Mouse (Mus musculus): ENCODE data around the gene Ist1. TPM values are rescaled to one million over a fixed set of nuclear protein-coding genes. Genes with fewer than 3 reads are reported as not detected.

Gene Ist1
- polyA plus RNA-seq, 1 experiment from 2014 or later = 140 TPM

DNA sequence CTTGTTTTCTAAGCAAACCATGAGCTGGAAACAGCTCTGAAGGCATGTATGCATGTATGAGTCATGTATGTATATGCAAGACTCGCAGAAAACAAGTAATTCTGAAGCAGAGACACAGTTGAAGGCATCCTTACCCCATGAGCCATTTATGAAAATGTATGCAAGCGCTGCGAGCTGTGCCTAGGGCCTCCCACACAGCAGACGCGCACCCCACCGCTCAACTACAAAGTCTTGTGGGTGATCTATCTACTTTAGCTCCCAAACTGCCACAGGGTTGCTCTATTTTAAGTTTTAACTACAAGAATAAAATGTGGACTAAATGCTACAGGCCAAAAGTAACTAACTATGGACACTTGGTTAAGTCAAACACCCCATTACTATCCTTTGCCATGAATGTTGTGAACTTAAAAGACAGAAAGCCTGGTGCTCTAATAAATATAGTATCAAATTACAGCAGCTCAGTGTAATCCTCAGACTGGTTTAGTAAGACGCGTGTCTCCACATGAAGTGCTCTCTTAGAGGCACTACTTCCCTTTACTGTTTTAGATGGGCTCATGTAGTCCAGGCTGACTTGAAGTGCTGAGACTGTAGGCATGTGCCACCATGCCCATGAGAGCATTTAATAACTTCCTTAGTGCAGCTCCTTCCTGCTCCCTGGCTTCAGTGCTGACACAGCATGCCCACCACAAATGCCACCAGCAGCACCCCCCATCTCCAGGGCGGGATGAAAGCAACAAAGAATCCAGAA, 17.0 kb downstream of the Ist1 start:
- H3K9ac ChIP-seq = no peak overlapping the region
- WGBS = 93% methylated on average over 9 of the region's 9 CpGs
- H3K9me3 ChIP-seq = no peaks in the 10 kb centered on the region
- no peaks in the 10 kb centered on the region for H3K4me1 ChIP-seq
- no peaks in the 10 kb centered on the region for H3K27me3 ChIP-seq
- no peak overlapping the region for H3K4me3 ChIP-seq
- ATAC-seq (ENCODE audit: borderline replicate concordance, extremely low read depth, low FRiP score, low TSS enrichment) = no peak
- peaks cover 91% of the 10 kb centered on the region for H3K36me3 ChIP-seq
- H3K4me2 ChIP-seq = no peak overlapping the region
- H3K27ac ChIP-seq = no peak overlapping the region

DNA sequence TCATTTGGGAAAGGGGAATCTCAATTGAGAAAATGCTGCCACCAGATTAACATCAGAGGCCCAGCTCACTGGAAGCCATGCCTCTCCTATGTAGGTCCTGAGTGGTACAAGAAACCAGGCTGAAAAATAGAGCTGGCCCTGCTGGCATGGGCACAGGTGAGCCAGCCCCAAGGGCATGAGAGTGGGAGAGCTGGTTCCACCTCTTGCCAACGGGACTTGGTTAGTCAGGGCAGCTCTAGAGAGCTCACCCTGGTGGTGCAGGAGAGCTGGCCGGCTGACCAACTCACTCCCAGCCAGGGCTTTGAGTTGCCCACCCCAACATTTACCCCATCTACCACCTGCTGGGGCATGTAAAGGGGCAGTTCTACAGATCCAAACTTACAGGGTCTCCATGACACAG, 19.5 kb downstream of the Ist1 start:
- whole genome bisulfite sequencing = 87% methylated on average over 2 of the region's 2 CpGs
- ATAC-seq (ENCODE audit: borderline replicate concordance, extremely low read depth, low FRiP score, low TSS enrichment) = no peak
- Histone ChIP-seq H3K9me3 (no peaks in the 10 kb centered on the region), H3K4me1 (no peaks in the 10 kb centered on the region), H3K4me2 (no peak overlapping the region), H3K27ac (no peak overlapping the region), H3K27me3 (no peaks in the 10 kb centered on the region), H3K4me3 (no peak overlapping the region), H3K9ac (no peak overlapping the region), H3K36me3 (peaks cover 91% of the 10 kb centered on the region)

DNA sequence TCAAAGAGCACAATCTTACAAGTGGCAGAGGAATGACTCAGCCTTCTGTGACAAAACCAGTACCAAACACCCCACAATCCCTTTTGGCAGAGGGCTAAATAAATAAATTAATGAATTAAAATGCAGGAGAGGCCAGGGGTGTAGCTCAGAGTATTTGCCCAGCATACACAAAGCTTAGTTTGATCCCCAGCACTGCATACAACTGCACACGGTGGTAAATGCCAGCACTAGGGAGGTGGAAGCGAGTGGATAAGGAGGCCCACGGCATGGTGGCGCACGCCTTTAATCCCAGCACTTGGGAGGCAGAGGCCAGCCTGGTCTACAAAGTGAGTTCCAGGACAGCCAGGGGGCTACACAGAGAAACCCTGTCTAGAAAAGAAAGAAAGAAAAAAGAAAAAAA, 20.4 kb downstream of the Ist1 start:
- Histone ChIP-seq H3K36me3 (peaks cover 83% of the 10 kb centered on the region), H3K4me1 (no peaks in the 10 kb centered on the region), H3K4me2 (no peak overlapping the region), H3K9me3 (no peaks in the 10 kb centered on the region), H3K27ac (no peak overlapping the region), H3K9ac (no peak overlapping the region), H3K4me3 (no peak overlapping the region), H3K27me3 (no peaks in the 10 kb centered on the region)
- ATAC-seq (ENCODE audit: borderline replicate concordance, extremely low read depth, low FRiP score, low TSS enrichment) = no peak
- 93% methylated on average over 5 of the region's 5 CpGs for WGBS

DNA sequence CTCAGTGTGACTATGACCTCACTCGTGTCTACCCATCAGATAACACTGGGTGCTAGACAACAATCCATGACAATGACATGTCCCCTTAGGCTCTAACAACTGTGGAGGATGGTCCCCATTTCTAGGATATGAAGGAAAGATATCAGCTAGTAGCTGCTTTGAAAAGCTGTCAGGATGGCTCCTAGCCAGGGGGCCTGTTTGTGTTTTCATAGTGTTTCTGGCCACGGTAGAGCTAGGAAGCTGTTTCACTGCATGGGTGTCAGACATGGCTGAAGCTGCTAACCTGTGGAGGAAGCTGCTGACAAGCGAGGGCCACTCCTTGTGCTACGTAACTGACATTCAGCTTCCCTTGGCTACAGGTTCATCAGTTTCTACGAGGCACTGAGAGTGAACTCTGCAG, 26.4 kb downstream of the Ist1 start:
- Histone ChIP-seq H3K36me3 (peaks cover 24% of the 10 kb centered on the region), H3K4me1 (no peaks in the 10 kb centered on the region), H3K4me3 (no peak overlapping the region), H3K27me3 (no peaks in the 10 kb centered on the region), H3K27ac (no peak overlapping the region), H3K9me3 (no peaks in the 10 kb centered on the region), H3K4me2 (no peak overlapping the region), H3K9ac (no peak overlapping the region)
- WGBS = 76% methylated on average over 5 of the region's 5 CpGs
- ATAC-seq (ENCODE audit: borderline replicate concordance, extremely low read depth, low FRiP score, low TSS enrichment) = no peak

DNA sequence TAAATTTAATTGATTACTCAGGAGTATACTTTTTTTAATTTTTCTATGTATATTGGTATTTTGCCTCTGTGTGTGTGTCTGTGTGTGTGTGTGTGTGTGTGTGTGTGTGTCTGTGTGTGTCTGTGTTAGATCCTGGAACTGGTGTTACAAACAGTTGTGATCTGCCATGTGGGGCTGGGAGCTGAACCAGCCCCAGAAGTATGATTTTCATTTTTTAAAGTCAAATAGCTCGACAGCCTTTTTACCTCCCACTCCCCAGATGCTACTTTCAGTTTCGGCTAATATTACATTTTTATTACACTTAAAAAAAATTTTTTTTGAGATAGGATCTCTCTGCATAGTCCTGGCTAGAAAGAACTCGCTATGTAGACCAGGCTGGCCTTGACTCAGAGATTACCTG, 30.7 kb downstream of the Ist1 start:
- H3K36me3 ChIP-seq = no peaks in the 10 kb centered on the region; the same call in 1 of the 2 replicates
- no peak overlapping the region for H3K9ac ChIP-seq
- H3K4me2 ChIP-seq = no peak overlapping the region
- WGBS = 76% methylated on average over 3 of the region's 3 CpGs
- H3K27me3 ChIP-seq = no peaks in the 10 kb centered on the region
- no peak overlapping the region for H3K27ac ChIP-seq
- H3K4me3 ChIP-seq = no peak overlapping the region
- no peaks in the 10 kb centered on the region for H3K9me3 ChIP-seq
- no peak for ATAC-seq (ENCODE audit: borderline replicate concordance, extremely low read depth, low FRiP score, low TSS enrichment)
- H3K4me1 ChIP-seq = no peaks in the 10 kb centered on the region

DNA sequence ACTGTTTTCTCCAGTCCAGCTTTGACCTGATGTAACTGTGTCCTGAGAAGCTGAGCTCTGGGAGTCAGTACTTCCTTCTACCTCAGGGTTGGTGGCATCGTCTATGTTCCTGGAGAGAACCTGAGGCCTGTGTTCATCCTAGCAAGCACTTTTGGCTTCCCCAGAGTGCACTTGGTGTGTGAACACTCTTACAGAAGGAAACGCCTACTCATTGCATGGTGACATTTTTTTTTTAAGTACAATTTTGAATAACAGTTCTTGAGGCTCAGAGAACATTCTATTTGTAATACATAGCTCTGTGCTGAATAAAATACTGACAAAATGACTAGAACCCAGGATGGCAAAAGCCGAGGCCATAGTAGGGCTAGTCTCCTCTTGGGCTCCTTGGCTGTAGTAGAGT, 36.2 kb downstream of the Ist1 start:
- Histone ChIP-seq H3K27me3 (no peaks in the 10 kb centered on the region), H3K9ac (no peak overlapping the region), H3K4me2 (no peak overlapping the region), H3K9me3 (no peaks in the 10 kb centered on the region), H3K27ac (no peak overlapping the region), H3K4me3 (no peak overlapping the region), H3K4me1 (no peaks in the 10 kb centered on the region), H3K36me3 (no peaks in the 10 kb centered on the region)
- WGBS = 77% methylated on average over 3 of the region's 3 CpGs
- ATAC-seq (ENCODE audit: borderline replicate concordance, extremely low read depth, low FRiP score, low TSS enrichment) = no peak

DNA sequence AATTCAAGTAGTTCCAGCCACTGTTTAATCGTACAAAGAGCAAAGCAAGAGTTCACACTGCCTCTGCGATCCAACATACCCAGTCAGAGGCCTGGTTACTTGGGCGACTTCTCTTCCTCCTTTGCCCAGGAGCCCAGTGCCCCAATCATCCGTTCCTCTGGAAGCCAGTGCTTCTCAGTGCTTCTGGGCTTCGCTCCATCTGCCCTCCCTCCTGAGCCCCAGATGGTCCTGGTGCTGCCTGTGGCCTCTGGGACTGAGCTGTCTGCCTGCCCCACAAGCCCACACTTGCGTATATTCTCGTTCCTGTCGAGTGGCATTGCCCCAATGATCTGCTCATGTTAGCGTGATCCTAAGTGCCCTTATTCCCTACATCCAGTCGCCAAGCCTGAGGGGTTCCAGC, 42.3 kb downstream of the Ist1 start:
- ATAC-seq (ENCODE audit: borderline replicate concordance, extremely low read depth, low FRiP score, low TSS enrichment) = no peak
- no peak overlapping the region for H3K9ac ChIP-seq
- WGBS = 63% methylated on average over 10 of the region's 10 CpGs
- no peaks in the 10 kb centered on the region for H3K36me3 ChIP-seq
- no peak overlapping the region for H3K27ac ChIP-seq
- no peaks in the 10 kb centered on the region for H3K27me3 ChIP-seq
- no peak overlapping the region for H3K4me2 ChIP-seq
- no peaks in the 10 kb centered on the region for H3K9me3 ChIP-seq
- no peaks in the 10 kb centered on the region for H3K4me1 ChIP-seq
- H3K4me3 ChIP-seq = no peak overlapping the region

DNA sequence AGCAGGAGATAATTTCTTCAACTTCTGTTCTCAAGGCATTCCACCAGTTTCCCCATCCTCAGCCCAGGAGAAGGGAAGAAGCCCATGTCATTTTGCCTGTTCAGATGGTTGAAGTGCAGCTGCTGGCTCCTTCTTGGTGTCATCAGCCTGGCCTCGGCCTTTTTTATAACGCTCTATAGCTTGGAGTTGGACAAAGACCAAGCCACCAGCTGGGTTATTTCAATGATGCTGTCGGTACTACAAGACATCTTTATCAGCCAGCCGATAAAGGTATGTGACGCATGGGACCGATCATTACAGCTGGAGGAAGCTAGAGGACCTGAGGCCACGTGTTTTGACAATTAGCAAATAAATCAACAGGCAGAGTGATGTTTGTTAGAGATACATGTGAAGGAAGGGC, 44.6 kb downstream of the Ist1 start:
- Histone ChIP-seq H3K4me2 (no peak overlapping the region), H3K4me1 (no peaks in the 10 kb centered on the region), H3K27me3 (no peaks in the 10 kb centered on the region), H3K9ac (no peak overlapping the region), H3K27ac (no peak overlapping the region), H3K36me3 (no peaks in the 10 kb centered on the region), H3K9me3 (no peaks in the 10 kb centered on the region), H3K4me3 (no peak overlapping the region)
- 27% methylated on average over 7 of the region's 7 CpGs for WGBS
- ATAC-seq (ENCODE audit: borderline replicate concordance, extremely low read depth, low FRiP score, low TSS enrichment) = no peak

DNA sequence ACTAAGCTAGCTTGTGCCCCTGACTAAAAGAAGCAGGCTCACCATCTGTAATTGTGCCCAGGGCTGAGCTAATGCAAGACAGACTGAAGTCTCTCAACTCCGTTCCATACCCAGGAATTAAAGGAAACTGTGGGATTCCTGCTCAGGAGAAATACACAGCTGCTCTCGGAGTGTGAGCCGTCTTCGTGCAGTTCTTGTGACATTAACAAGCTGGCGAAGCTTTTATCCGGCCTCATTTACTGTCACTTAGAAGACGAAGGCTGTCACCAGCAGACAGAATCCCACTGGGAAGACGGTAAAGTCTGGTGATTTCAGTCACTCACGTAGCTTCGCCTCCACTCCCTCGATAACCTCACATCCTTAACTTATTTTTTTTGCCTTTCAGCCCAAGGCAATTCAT, 45.7 kb downstream of the Ist1 start:
- no peaks in the 10 kb centered on the region for H3K9me3 ChIP-seq
- no peak overlapping the region for H3K9ac ChIP-seq
- no peak overlapping the region for H3K4me2 ChIP-seq
- ATAC-seq (ENCODE audit: borderline replicate concordance, extremely low read depth, low FRiP score, low TSS enrichment) = no peak
- H3K27ac ChIP-seq = no peak overlapping the region
- H3K36me3 ChIP-seq = no peaks in the 10 kb centered on the region
- H3K27me3 ChIP-seq = no peaks in the 10 kb centered on the region
- no peaks in the 10 kb centered on the region for H3K4me1 ChIP-seq
- no peak overlapping the region for H3K4me3 ChIP-seq
- WGBS = 38% methylated on average over 11 of the region's 11 CpGs

DNA sequence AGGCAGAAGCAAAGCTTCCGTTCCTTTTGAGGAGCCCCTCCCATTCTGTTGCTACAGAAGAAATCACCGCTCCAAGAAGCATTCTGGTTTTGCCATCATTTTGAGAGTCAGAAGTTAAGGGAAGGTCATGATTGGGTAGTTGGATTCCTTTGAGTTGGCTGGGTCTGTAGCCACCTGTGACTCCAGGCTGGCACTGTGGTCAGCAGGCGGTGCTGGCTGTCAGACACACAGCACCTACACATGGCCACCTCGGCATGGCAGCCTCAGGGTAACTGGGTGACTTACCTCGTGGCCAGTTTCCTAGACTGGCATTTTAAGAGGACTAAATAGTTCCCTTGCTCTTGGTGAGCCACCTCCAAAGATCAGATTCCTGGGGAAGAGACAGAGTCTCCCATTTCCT, 51.8 kb downstream of the Ist1 start:
- Histone ChIP-seq H3K4me1 (no peaks in the 10 kb centered on the region), H3K4me2 (no peak overlapping the region), H3K9ac (no peak overlapping the region), H3K36me3 (no peaks in the 10 kb centered on the region), H3K4me3 (no peak overlapping the region), H3K27me3 (no peaks in the 10 kb centered on the region), H3K9me3 (no peaks in the 10 kb centered on the region), H3K27ac (no peak overlapping the region)
- WGBS = 78% methylated on average over 5 of the region's 5 CpGs
- no peak for ATAC-seq (ENCODE audit: borderline replicate concordance, extremely low read depth, low FRiP score, low TSS enrichment)

DNA sequence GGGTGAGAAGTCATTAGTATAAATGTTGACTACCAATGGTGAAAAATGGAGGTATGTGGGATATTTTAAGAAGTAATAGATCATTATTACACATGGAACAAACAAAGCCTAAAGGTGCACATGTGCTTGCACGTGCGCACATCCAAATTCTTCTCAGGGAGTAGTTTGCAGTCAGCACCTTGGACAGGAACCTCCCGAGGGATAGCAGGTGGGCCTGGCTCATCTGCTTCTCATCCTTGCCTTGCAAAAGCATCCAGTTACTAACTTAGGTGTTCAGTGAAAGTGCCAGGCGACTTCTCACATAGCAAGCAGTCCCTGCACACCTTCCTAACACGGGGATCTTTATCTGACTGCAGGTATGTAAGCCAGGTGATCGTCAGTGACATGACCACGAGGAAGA, 52.6 kb downstream of the Ist1 start:
- Histone ChIP-seq H3K4me3 (no peak overlapping the region), H3K4me1 (no peaks in the 10 kb centered on the region), H3K27me3 (no peaks in the 10 kb centered on the region), H3K9me3 (no peaks in the 10 kb centered on the region), H3K36me3 (no peaks in the 10 kb centered on the region), H3K9ac (no peak overlapping the region), H3K4me2 (no peak overlapping the region), H3K27ac (no peak overlapping the region)
- no peak for ATAC-seq (ENCODE audit: borderline replicate concordance, extremely low read depth, low FRiP score, low TSS enrichment)
- WGBS = 53% methylated on average over 7 of the region's 7 CpGs

DNA sequence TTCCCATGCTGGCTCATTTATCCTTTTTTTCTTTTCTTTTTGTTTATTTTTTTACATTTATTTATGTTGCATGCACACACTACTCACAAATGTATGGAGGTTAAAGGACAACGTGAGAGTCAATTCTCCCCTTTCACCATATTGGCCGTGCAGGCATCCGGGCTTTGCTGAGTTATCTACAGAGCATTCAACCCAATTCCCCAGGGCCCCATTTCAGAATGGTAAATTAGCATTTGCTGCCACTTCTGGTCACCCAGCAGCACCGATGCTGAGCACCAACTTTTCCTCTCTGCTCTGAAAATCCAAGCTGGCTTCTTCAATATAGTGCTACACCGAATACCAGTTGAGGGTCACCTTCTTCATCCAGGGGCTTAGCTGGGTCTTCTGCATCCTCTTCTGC, 54.2 kb downstream of the Ist1 start:
- no peaks in the 10 kb centered on the region for H3K9me3 ChIP-seq
- no peaks in the 10 kb centered on the region for H3K27me3 ChIP-seq
- ATAC-seq (ENCODE audit: borderline replicate concordance, extremely low read depth, low FRiP score, low TSS enrichment) = no peak
- WGBS = 80% methylated on average over 5 of the region's 5 CpGs
- H3K4me2 ChIP-seq = no peak overlapping the region
- no peak overlapping the region for H3K4me3 ChIP-seq
- no peak overlapping the region for H3K27ac ChIP-seq
- no peaks in the 10 kb centered on the region for H3K36me3 ChIP-seq
- no peak overlapping the region for H3K9ac ChIP-seq
- no peaks in the 10 kb centered on the region for H3K4me1 ChIP-seq

DNA sequence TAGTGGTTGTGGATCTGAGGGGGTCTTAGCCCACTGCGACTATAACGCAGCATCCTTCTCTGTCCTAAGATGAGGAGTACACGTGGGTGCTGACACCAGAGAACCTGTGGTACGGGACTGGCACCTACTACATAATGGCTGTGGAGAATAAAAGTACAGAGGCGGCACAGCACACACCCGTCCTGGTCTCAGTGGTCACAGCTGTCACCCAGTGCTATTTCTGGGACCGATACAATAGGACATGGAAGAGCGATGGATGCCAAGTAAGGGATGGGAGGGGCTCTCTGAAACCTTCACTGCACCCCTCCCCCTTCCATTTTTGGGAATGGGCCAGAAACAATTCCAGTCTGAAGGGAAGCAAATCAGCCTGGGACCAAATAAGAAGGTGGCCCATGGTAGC, 57.9 kb downstream of the Ist1 start:
- ATAC-seq (ENCODE audit: borderline replicate concordance, extremely low read depth, low FRiP score, low TSS enrichment) = no peak
- Histone ChIP-seq H3K27ac (no peak overlapping the region), H3K9ac (no peak overlapping the region), H3K4me1 (no peaks in the 10 kb centered on the region), H3K9me3 (no peaks in the 10 kb centered on the region), H3K27me3 (no peaks in the 10 kb centered on the region), H3K36me3 (no peaks in the 10 kb centered on the region), H3K4me3 (no peak overlapping the region), H3K4me2 (no peak overlapping the region)
- WGBS = 90% methylated on average over 8 of the region's 8 CpGs
